Mouse (Mus musculus): ENCODE measurements around the gene Tbcc.

Gene Tbcc

DNA sequence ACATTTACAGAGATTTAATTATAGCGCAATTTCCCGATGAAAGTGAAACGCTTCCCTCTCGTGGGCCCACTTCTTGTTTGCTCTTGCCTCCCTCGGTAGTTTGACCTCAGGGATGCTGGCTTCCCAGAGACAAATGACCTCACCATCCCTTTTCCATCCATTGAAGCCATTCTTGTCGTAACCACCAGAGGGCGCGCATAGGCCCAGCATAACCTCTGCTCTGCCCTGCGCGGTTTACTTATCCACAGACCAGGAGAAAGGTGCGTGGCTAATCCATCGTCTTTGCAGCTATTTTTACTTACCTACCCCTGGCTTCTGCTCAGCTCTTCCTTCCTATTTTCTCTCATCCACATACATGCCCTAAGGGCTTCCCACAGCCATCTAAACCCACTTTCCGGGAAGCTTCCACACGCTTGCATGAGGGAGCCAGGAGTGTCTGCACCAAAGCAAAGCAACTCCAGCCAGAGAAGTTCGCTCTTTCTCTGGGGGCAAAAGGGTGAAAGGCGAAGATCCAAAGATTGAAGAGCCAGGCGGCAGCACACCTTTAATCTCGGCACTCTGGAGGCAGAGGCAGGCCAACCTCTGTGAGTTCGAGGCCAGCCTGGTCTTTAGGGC is 13.5 kb downstream of the Tbcc start:
- peak; percentile 71 for DNase-seq (ENCODE audit: low read depth)

DNA sequence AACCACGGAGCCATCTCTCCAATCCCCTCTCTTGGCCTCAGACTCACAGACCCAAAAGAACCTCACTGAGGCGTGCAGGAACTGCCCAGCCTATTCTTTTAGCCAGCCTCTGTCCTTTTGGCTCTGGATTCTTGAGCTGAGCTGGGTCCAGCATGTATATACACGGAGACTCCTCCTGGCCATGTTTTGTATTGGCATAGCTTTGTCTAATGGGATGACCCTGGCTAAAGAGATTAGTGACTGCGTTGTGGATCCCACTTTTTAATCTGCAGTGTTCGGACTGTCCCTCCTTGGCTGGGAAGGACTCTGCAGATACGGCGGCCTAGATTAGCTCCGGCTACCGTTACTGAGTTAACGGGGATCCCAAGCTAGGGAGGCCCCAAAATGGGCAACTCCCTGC is 19.7 kb downstream of the Tbcc start, which contains the start of gene Prph2:
Prph2 (plus strand) TSS at position 274 of the 400 bp plus-strand sequence.
- DNase-seq (ENCODE audit: low read depth): no peak

DNA sequence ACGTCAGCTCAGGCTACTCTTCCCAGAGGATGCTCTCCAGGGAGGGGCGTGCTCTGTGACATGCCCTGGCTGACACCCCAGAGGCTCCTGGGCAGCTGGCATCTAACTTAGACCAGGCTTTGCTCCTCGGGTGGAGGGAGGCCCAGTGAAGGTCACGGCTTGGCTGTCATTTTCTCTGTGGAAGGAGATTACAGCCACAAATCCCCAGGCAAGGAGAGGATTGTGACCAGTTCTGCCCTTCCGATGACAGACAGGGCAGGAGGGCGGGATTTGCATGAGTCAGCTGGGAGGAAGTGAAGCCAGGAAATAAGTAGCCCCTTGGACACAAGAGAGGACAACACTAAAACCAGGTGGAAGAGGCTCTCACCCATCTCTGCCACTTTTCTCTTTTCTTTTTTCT is 21.8 kb downstream of the Tbcc start:
- DNase-seq (ENCODE audit: low read depth): no peak

DNA sequence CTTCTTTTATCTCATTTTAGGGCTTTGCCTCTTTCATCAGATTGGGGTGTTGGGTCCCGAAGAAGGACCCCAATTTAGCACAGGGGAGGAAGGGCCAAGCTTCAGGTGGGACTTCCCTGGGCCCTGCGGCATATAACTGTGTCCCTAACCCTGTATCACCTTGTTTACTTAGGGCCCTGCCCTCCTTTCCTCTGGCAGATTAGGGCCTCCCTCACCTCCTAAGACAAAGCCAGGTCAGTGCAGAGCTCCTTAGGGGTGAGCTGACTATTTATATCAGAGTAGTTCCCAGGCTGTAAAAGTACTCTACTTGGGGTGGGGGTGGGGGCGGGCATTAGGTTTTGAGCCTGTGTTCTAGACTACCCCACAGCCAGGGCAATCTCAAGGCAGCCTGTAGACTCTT is 24.6 kb downstream of the Tbcc start:
- no peak for DNase-seq (ENCODE audit: low read depth)

DNA sequence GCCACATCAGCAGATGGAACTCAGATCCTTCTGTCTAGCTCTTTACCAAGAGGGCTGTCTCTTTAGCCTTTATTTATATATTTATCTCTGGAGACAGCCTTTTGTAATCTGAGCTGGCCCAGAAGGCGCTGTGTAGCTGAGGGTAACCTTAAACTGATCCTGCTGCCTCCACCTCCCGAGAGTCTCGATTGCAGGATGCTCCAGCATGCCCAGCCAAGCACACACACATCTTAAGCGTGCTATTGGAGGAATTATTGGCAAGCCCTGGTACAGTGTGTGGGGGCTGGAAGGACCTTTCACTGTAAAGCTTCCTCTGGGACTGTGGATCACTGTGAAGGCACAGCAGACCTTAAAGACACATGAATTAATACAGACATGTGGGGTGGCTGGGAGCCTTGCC is 28.5 kb downstream of the Tbcc start:
- no peak for DNase-seq (ENCODE audit: low read depth)

DNA sequence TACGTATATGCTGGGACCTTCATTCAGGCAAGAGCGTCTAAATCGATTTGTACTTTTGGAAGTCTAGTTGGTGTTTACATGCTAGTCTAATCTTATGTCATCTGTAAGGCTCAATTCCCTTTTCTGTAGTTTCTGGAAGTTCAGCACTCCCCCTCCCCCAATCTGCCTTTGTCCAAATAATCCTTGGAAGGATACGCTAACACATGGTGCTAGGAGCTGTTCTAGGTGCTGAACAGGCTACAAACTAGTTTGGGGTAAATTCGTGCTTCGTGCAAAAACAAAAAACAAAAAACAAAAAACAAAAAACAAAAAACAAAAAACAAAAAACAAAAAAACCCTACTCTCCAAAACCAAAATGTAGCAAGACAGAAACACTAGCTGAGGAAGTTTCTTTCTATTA is 30.4 kb downstream of the Tbcc start:
- no peak for DNase-seq (ENCODE audit: low read depth)

DNA sequence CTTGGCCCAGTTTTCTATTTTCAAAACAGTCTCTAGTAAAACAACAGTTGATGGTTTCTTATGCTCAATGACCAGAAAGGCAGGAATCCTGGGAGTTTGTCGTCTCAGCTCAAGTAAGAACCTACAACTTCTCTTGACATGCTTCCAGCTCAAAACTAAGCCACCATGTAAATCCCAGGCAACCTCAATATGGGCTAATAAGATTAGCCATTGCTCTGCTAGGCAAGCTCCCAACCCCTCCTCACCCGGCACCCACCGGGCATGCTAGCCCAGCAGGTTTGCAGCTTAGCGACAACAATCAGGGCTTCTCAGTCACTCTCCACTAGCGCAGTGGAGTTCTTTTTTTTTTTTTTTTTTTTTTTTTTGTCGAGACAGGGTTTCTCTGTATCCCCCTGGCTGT is 35.7 kb downstream of the Tbcc start:
- DNase-seq (ENCODE audit: low read depth): no peak

DNA sequence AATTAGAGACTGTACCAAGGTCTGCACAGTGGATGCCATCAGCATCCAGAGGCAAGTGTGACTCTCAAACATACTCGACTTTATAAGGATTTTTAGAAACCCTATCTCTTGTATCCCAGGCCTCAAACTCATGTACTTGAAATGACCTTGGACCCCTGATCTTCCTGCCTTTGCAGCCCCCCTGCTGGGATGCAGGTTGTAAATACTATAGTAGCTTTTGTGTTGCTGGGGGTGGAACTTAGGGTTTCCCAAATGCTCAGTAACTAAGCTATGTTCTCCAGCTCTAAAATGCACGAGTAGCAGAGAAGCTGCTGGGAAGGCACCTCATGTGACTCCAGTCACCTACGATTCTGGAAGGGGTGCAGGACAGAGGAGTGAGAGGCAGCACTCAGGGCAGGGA is 36.5 kb downstream of the Tbcc start:
- no peak for DNase-seq (ENCODE audit: low read depth)

DNA sequence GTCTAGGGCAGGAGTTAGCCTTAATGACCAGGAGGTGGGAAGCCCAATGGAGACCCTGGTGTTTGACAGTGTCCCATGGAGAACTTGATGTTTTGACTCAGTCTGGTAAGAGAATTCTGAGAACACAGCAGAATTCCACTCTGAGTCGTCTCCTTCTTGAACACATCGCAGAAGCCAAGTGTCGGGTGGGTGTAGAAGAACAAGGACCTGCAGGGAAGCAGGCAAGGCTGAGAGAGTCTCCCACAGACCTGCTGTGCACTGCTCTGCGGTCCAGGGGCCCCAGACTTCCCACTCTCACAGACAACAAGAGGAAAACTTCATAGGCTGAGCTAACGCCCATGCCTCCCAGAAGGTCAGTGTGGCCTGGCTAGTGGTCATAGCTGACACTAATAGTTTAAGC is 37.3 kb downstream of the Tbcc start:
- no peak for DNase-seq (ENCODE audit: low read depth)

DNA sequence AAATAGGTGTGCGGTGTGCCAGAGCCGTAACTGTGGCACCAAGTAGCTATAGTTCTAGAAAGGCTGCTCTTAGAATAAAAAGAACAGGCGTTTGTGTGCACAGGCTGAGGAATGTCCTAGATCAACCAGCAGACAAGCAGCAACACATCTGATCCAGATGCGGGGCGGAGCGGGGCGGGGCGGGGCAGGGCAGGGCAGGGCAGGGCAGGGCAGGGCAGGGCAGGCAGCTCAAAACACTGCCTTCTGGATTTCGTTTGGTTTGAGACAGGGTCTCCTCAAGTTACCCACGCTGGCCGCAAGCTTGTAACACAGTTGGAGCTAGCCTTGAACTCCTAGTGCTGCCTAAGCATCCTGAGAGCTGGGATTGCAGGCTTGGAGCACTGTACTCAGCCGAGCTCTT is 38.8 kb downstream of the Tbcc start:
- no peak for DNase-seq (ENCODE audit: low read depth)

DNA sequence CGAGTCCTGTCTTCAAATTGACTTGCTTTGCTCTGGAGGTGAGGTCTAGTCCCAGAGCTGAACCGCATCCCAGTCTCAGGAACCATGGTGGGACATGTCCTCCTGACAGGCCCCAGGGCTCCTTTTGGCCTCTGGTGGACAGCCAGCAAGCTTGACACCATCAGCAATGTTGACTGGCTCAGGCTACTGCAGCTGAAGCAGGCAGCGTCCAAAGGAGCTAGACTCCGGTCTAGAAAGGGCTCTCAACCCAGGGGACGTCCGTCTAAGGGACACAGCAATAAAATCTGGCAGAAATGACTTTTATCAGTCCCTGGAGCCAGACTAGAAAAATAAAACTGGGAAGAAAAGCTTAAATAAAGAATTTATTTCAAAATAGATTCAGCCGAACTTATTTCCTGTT is 39.4 kb downstream of the Tbcc start:
- no peak for DNase-seq (ENCODE audit: low read depth)

DNA sequence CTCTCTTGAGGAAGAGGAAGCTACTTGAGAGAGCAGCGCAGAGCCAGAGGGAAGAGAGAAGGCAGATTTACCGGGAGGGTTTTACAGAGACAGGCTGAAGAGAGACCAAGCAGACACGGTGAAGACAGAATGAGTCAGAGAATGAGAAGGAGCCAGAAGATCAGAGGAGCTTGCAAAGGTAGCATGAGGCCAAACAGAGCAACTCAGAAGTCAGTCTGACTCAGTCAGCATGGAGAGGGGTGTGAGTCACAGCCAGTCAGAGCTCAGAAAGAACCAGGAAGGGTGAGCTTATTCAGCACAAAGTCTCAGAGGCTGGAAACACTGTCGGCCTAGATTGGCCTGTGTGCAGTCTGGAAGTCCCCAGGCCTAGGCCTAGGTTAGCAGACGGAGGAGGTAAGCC is 42.5 kb downstream of the Tbcc start:
- DNase-seq (ENCODE audit: low read depth): no peak

DNA sequence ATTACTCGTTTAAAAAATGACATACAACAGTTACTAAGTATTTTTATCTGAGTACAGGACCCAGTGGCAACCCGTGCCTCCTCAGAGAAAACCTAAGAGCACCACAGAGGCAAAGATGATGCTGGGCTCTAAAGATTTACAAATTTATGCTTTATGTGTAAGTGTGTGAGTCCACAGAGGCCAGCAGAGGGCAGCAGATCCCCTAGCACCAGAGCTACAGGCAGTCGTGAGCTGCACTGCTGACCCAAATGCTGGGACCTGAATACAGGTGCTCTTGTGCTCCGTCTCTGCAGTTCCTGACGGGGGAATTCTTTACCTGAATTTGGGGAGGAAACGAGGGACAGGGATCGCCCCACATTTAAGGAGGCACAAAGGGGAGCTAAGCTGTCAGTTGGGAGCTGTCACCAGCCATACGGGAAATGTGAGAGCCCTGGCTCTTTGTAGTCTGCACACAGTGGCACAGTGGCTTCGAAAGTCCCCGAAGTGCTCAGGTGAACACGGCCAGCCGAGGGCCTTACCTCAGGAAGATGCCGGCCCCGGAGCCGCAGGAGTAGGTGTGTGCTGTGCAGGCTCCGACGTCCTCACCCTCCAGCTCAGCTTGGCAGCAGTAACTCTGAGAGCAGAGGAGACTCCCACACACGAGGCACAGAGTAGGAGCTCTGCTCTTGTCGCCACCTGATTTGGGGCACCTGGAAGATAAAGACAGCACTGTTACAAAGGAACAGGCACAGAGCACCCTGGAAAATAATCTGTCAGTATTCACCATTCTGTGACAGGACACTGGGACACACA is 43.3 kb downstream of the Tbcc start:
- DNase-seq (ENCODE audit: low read depth): peak; percentile 47

DNA sequence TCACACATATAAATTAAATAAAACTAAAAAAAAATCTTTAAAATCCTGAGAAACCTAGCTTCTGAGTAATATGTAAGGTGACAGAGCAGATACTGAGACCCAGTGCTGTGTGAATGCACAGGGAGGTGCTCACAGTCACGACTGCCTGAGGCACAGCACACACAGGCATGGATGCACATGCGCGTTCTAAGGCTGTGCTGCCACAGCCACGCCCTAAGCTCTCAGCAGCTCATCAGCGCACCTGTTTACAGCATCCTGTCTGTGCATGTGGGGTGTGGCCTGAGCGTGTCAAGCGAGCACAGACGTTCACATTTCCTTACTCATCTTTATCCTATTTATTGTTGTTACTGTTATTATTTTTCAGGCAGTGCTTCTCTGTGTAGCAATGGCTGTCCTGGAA is 50.0 kb downstream of the Tbcc start:
- DNase-seq (ENCODE audit: low read depth): no peak

Data from c-Kit-positive CD71-positive TER-119-negative erythroid progenitor cells, embryonic 14.5 days (primary cell).